ENCODE assay signal across 10 mouse cellular contexts in genomic region chr3:152261948-152262347, GRCm38 (mm10). TPM values are rescaled to one million over a fixed set of nuclear protein-coding genes. Genes with fewer than 3 reads are reported as not detected.
A peak's percentile ranks its signal among the peaks of the same experiment; 100 is the strongest.
DNase-seq lines count a peak whose midpoint lies in the region; ATAC-seq lines count a peak whose summit lies in the region.
"Had no signal": no experiment of that assay in that cellular context is flagged by ENCODE, and none has a peak within 500 bp of the region (broad histone marks: within the 10 kb centered on the region; RNA-seq: fewer than 3 reads in every experiment).

No protein-coding gene starts in this region.

- H3K4me2 ChIP-seq in heart, embryonic 15.5 days, result peak overlapping the region; percentile 80
- H3K4me2 ChIP-seq: limb, embryonic 12.5 days had no signal

- H3K4me3 ChIP-seq in heart, embryonic 15.5 days, result peak overlapping the region; percentile 73
- H3K4me3 ChIP-seq: limb, embryonic 12.5 days had no signal

- H3K9ac ChIP-seq in heart, embryonic 15.5 days, result peak overlapping the region; percentile 90
- H3K9ac ChIP-seq: limb, embryonic 12.5 days had no signal

- 0 out of 2 replicates have a peak, but pooled peaks have one; percentile 11 for ATAC-seq in heart, embryonic 15.5 days (replicated peaks; ENCODE audit: insufficient number of reproducible peaks, insufficient read depth, low FRiP score, low read depth)

- H3K4me1 ChIP-seq in heart, embryonic 15.5 days (replicated peaks), result peaks cover 43% of the 10 kb centered on the region

- WGBS in heart, embryonic 15.5 days, result 10% methylated on average over 8 of the region's 8 CpGs

- peak overlapping the region; percentile 99 for H3K27ac ChIP-seq in heart, embryonic 15.5 days
- H3K27ac ChIP-seq: limb, embryonic 12.5 days had no signal

- no peaks in the 10 kb centered on the region for H3K9me3 ChIP-seq in heart, embryonic 15.5 days (replicated peaks)
- H3K9me3 ChIP-seq: limb, embryonic 12.5 days had no signal

- peak; percentile 43 for DNase-seq in gastrocnemius, adult 18-20 months (ENCODE audit: low spot score)
- DNase-seq in gastrocnemius, postnatal 10 days, result no peak
- DNase-seq in kidney, postnatal 14 days, result peak; percentile 43
- peak; percentile 56 for DNase-seq in skeletal muscle tissue, adult 2 months (ENCODE audit: low read depth, low spot score)
- DNase-seq in cerebellum, adult 11-12 months, result no peak
- no peak for DNase-seq in adrenal gland, adult 18-20 months (ENCODE audit: low spot score in 2 of 2)
- no peak for DNase-seq in layer of hippocampus, postnatal 25 days (ENCODE audit: extremely low spot score in 1 of 2, low spot score in 1 of 2)
- DNase-seq: cerebellum, postnatal 10 days had no signal

- H3K36me3 ChIP-seq in heart, embryonic 15.5 days, result no peaks in the 10 kb centered on the region
- H3K36me3 ChIP-seq: limb, embryonic 12.5 days had no signal

- no peaks in the 10 kb centered on the region for H3K27me3 ChIP-seq in heart, embryonic 15.5 days

RNA-seq across cellular contexts. Expression of gene Nexn, which starts 4.2 kb away (rescaled TPM):
- total RNA-seq in gastrocnemius, adult 18-20 months (2021), result 100 to 1,000 TPM; 443 to 513 TPM
- total RNA-seq in gastrocnemius, postnatal 10 days (2021), result 100 to 1,000 TPM; 362 to 386 TPM
- 196 and 326 TPM in 2 replicates for polyA plus RNA-seq in heart, embryonic 15.5 days (2015; fragmentation: Nextera tagmentation; extraction: Ambion mirVana)
- total RNA-seq in adrenal gland, adult 18-20 months (2021), result 1 to 10 TPM; 4.3 to 5.8 TPM
- 1 to 10 TPM; 1.2 to 1.4 TPM for total RNA-seq in layer of hippocampus, postnatal 25 days (2021)

RNA-seq across cellular contexts. Expression of gene Fubp1, which starts 51.7 kb away (rescaled TPM):
- 10 to 100 TPM; 21.6 to 31.6 TPM for total RNA-seq in gastrocnemius, adult 18-20 months (2021)
- total RNA-seq in gastrocnemius, postnatal 10 days (2021), result 10 to 100 TPM; 39.2 to 71.9 TPM
- 106 and 115 TPM in 2 replicates for polyA plus RNA-seq in heart, embryonic 15.5 days (2015; fragmentation: Nextera tagmentation; extraction: Ambion mirVana)
- total RNA-seq in adrenal gland, adult 18-20 months (2021), result 100 to 1,000 TPM; 107 to 113 TPM
- total RNA-seq in layer of hippocampus, postnatal 25 days (2021), result 100 to 1,000 TPM; 100 to 138 TPM

RNA-seq across cellular contexts. Expression of gene Dnajb4, which starts 51.8 kb away (rescaled TPM):
- total RNA-seq in gastrocnemius, adult 18-20 months (2021), result 100 to 1,000 TPM in 1 of 2 experiments, 10 to 100 TPM in 1; 51.5 to 107 TPM
- 10 to 100 TPM; 52.7 to 58.7 TPM for total RNA-seq in gastrocnemius, postnatal 10 days (2021)
- polyA plus RNA-seq in heart, embryonic 15.5 days (2015; fragmentation: Nextera tagmentation; extraction: Ambion mirVana), result 44.4 and 50.3 TPM in 2 replicates
- total RNA-seq in adrenal gland, adult 18-20 months (2021), result 10 to 100 TPM; 75.4 to 76.8 TPM
- 10 to 100 TPM; 59.0 to 59.1 TPM for total RNA-seq in layer of hippocampus, postnatal 25 days (2021)

Comparison
In these comparisons a context has a peak if more than half of its experiments do, and no peak if none do; other contexts are left out.
1. DNase-seq: peak in gastrocnemius, adult 18-20 months (single experiment), kidney, postnatal 14 days (single experiment) and skeletal muscle tissue, adult 2 months (single experiment); none in gastrocnemius, postnatal 10 days (single experiment), cerebellum, adult 11-12 months (single experiment), adrenal gland, adult 18-20 months (0 of 2) and layer of hippocampus, postnatal 25 days (0 of 2).
2. RNA of gene Nexn, which starts 4.2 kb away (total RNA-seq): 443 to 513 TPM in gastrocnemius, adult 18-20 months and 362 to 386 TPM in gastrocnemius, postnatal 10 days; 4.3 to 5.8 TPM in adrenal gland, adult 18-20 months and 1.2 to 1.4 TPM in layer of hippocampus, postnatal 25 days; every median in the first group is over 10 times any median in the second.